Mouse (Mus musculus): ENCODE data around the gene Cep170. TPM values are rescaled to one million over a fixed set of nuclear protein-coding genes. Genes with fewer than 3 reads are reported as not detected.

Gene Cep170
- 17.5 and 18.6 TPM in 2 replicates for polyA plus RNA-seq (2014; fragmentation: Nextera tagmentation; extraction: Ambion mirVana)

DNA sequence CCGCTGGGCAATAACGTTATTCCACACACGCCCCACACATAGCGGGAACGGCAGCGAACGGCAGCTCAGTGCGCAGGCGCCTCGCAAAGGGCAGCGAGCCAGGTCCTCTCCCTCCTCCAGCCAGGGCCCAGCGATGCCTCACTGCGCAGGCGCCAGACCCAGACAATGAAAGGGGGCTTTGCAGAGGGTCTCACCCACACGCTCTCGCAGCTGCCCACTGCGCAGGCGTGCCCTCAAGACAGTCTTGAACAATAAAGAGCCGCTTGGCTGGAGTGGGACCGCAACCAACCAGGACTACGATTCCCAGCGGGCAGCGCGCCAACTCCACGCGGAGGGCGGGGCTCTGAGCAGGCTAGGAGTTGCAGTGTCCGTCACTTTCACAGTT is at the start of gene Cep170:
Gene Cep170, minus strand, starts transcription at position 32 of the 385 bp plus-strand sequence.
- under 1% methylated on average over 28 of the region's 28 CpGs for WGBS
- DNase-seq (ENCODE audit: low spot score) = peak; percentile 94
- peak within 1 kb of the TSS; percentile 91 for H3K4me3 ChIP-seq (ENCODE audit: low read depth, low read length)
- no peaks in the 10 kb centered on the region for H3K27me3 ChIP-seq (replicated peaks; ENCODE audit: control insufficient read depth, insufficient read depth, low read length)
- ATAC-seq (replicated peaks; ENCODE audit: low FRiP score) = peak; percentile 88
- no peaks in the 10 kb centered on the region for H3K9me3 ChIP-seq (ENCODE audit: control insufficient read depth, low read length)
- H3K36me3 ChIP-seq (ENCODE audit: control insufficient read depth, insufficient read depth, low read length) = no peaks in the 10 kb centered on the region
- H3K4me1 ChIP-seq (replicated peaks; ENCODE audit: control insufficient read depth, insufficient read depth, low read length) = peaks cover 19% of the 10 kb centered on the region
- peak within 1 kb of the TSS; percentile 88 for H3K4me2 ChIP-seq
- H3K27ac ChIP-seq (ENCODE audit: low read depth, low read length) = peak within 1 kb of the TSS; percentile 91
- peak within 1 kb of the TSS; percentile 81 for H3K9ac ChIP-seq (ENCODE audit: low read depth, low read length)

DNA sequence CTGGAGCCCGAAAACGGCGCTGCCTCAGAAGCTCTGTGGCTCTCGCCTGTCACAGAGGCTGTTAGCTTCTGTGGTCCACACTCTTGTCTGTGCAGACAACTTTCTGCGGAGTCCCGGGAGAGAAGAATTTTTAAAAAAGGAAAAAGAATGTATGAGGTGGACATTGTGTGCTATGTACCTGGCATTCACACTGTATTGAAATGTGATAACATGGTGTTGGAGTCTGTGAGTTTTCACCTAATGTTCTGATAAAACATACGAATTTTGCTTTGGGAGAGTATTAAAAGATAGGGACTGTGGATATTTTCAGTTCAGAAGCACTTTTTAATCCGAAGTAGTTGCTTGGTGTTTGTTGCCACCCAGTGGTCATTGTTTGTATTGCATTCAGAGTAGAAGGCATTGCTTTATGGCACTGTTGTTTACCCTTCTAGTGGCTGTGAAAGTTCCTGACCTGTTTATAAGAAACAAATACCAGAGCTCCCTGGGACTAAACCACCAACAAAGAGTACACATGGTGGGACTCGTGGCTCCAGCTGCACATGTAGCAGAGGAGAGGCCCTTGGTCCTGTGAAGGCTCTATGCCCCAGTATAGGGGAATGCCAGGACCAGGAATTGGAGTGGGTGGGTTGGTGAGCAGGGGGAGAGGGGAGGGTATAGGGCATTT is 48.2 kb upstream of the Cep170 start:
- H3K4me2 ChIP-seq = no peak overlapping the region
- no peaks in the 10 kb centered on the region for H3K9me3 ChIP-seq (ENCODE audit: control insufficient read depth, low read length)
- H3K27me3 ChIP-seq (replicated peaks; ENCODE audit: control insufficient read depth, insufficient read depth, low read length) = no peaks in the 10 kb centered on the region
- ATAC-seq (replicated peaks; ENCODE audit: low FRiP score) (peak; percentile 23; the same call in 1 of the 2 replicates), DNase-seq (ENCODE audit: low spot score) (no peak)
- 61% methylated on average over 9 of the region's 9 CpGs for WGBS
- no peak overlapping the region for H3K27ac ChIP-seq (ENCODE audit: low read depth, low read length)
- no peak overlapping the region for H3K4me3 ChIP-seq (ENCODE audit: low read depth, low read length)
- H3K9ac ChIP-seq (ENCODE audit: low read depth, low read length) = no peak overlapping the region
- H3K4me1 ChIP-seq (replicated peaks; ENCODE audit: control insufficient read depth, insufficient read depth, low read length) = no peaks in the 10 kb centered on the region
- no peaks in the 10 kb centered on the region for H3K36me3 ChIP-seq (ENCODE audit: control insufficient read depth, insufficient read depth, low read length)

DNA sequence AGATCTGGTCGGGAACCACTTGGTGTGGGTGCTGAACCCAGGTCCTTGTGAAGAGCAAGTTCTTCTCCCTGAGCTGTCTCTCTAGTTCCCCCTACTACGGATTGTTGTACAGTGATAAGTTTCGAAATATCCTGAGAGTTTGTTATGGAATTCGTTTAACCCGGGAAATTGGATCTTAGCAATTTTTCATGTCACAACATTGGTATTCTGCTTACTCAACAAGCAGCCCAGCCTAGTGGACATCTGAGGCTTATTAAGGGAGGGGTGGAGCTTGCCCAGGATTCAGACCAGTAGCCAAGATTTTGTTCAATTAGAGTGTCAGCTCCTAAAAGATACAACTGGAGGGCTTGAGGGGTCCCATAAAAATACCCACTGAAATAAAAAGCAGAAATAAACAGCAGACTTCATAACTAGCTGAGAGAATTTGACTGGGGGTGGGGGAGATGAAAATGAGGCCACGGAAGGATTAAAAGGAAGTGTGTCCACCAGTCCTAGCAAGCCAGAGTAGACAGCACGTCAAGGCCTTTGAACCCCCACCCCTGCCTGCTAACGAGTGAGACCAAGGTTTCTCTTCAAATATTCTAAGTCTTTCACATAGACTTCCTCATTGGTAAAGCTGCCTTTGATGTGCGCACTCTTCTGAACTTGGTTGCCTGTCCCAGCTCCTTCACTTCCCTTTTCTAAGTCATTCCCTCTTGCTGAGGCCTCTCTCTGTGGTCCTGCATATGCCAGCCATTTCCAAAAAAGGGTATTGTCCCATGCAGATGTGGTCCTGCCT is 39.1 kb upstream of the Cep170 start:
- WGBS = 67% methylated on average over 9 of the region's 9 CpGs
- ATAC-seq (replicated peaks; ENCODE audit: low FRiP score) = no peak

DNA sequence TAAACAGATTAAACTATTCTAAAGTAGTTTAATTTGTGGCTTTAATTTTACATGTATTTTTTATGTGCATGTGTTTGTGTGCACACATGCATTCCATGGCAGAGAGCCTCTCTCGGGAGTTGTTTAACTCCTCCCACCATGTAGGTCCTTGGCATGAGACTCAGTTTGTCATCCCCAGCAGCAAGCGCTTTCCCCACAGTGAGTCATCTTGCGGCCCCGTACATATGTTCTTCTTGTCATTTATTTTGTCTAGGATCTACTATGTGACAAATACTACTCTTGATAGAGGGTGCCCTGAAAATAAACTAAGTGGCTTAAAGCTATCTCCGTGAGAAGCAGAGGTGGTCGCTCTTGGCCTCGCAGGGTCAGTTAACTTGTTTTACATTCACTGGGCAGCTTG is 37.5 kb upstream of the Cep170 start:
- Histone ChIP-seq H3K36me3 (ENCODE audit: control insufficient read depth, insufficient read depth, low read length) (no peaks in the 10 kb centered on the region), H3K4me1 (replicated peaks; ENCODE audit: control insufficient read depth, insufficient read depth, low read length) (no peaks in the 10 kb centered on the region), H3K4me2 (no peak overlapping the region), H3K27ac (ENCODE audit: low read depth, low read length) (no peak overlapping the region), H3K9me3 (ENCODE audit: control insufficient read depth, low read length) (no peaks in the 10 kb centered on the region), H3K4me3 (ENCODE audit: low read depth, low read length) (no peak overlapping the region), H3K9ac (ENCODE audit: low read depth, low read length) (no peak overlapping the region), H3K27me3 (replicated peaks; ENCODE audit: control insufficient read depth, insufficient read depth, low read length) (no peaks in the 10 kb centered on the region)
- ATAC-seq (replicated peaks; ENCODE audit: low FRiP score) = no peak
- WGBS = 88% methylated on average over 7 of the region's 7 CpGs
- no peak for DNase-seq (ENCODE audit: low spot score)

More for the DNA sequence above, 39.1 kb upstream of the Cep170 start:
- Histone ChIP-seq H3K27me3 (replicated peaks; ENCODE audit: control insufficient read depth, insufficient read depth, low read length) (no peaks in the 10 kb centered on the region), H3K9ac (ENCODE audit: low read depth, low read length) (no peak overlapping the region), H3K4me2 (no peak overlapping the region), H3K9me3 (ENCODE audit: control insufficient read depth, low read length) (no peaks in the 10 kb centered on the region), H3K36me3 (ENCODE audit: control insufficient read depth, insufficient read depth, low read length) (no peaks in the 10 kb centered on the region), H3K4me3 (ENCODE audit: low read depth, low read length) (no peak overlapping the region), H3K4me1 (replicated peaks; ENCODE audit: control insufficient read depth, insufficient read depth, low read length) (no peaks in the 10 kb centered on the region), H3K27ac (ENCODE audit: low read depth, low read length) (no peak overlapping the region)
- DNase-seq (ENCODE audit: low spot score) = no peak

DNA sequence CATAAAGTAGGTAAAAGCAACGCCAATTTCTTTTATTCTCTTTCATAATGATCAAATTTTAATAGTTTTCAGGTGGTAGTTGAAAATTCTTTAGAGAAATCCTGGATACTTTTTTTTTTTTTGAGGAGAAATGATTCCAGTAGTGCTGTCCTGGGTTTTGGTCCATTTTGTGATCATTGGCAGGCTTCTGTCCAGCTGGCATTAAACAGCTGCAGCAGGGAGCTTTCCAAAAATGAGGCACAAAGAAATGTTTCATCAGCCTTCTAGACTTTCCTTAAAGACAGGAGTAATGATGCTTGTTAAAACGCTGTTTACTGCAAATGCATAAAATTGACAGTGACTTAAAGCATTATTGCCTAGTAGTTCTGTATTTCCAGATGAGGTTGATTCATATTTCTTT is 35.5 kb upstream of the Cep170 start:
- no peak overlapping the region for H3K27ac ChIP-seq (ENCODE audit: low read depth, low read length)
- no peaks in the 10 kb centered on the region for H3K4me1 ChIP-seq (replicated peaks; ENCODE audit: control insufficient read depth, insufficient read depth, low read length)
- no peak for ATAC-seq (replicated peaks; ENCODE audit: low FRiP score)
- no peaks in the 10 kb centered on the region for H3K36me3 ChIP-seq (ENCODE audit: control insufficient read depth, insufficient read depth, low read length)
- no peak overlapping the region for H3K4me3 ChIP-seq (ENCODE audit: low read depth, low read length)
- no peak overlapping the region for H3K4me2 ChIP-seq
- no peak overlapping the region for H3K9ac ChIP-seq (ENCODE audit: low read depth, low read length)
- no peaks in the 10 kb centered on the region for H3K9me3 ChIP-seq (ENCODE audit: control insufficient read depth, low read length)
- 90% methylated on average over 2 of the region's 2 CpGs for WGBS
- DNase-seq (ENCODE audit: low spot score) = no peak
- H3K27me3 ChIP-seq (replicated peaks; ENCODE audit: control insufficient read depth, insufficient read depth, low read length) = no peaks in the 10 kb centered on the region

DNA sequence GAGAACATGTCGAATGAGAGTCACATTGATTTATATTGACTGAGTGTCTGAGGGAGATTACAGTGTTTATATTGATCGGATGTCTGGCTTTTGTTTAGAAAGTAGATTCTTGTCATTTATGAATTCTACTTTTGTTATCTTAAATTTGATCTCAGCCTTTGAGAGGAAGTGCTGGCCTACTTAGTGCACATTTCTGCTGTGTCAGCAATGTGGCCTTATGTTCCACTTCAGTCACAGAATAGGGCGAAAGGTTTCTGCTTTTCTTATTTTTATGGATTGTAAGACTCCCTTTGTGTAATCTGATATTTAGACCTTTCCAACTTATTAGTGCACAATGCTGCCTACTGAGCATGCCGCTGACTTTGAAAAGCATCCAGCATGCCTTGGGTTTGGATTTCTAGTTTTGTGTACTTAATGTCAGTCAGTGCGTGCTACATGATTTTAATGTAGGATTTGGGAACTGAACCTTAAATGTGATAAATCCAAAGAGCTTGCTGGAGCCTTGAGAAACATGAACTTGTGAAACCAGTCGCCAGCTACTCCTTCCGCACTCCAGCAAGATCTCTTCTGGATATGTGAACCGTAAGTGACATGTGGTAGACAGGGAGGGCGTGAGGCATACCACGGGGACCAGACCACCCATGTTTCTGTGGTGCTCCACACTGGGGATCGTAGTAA is 34.9 kb upstream of the Cep170 start:
- no peak overlapping the region for H3K27ac ChIP-seq (ENCODE audit: low read depth, low read length)

DNA sequence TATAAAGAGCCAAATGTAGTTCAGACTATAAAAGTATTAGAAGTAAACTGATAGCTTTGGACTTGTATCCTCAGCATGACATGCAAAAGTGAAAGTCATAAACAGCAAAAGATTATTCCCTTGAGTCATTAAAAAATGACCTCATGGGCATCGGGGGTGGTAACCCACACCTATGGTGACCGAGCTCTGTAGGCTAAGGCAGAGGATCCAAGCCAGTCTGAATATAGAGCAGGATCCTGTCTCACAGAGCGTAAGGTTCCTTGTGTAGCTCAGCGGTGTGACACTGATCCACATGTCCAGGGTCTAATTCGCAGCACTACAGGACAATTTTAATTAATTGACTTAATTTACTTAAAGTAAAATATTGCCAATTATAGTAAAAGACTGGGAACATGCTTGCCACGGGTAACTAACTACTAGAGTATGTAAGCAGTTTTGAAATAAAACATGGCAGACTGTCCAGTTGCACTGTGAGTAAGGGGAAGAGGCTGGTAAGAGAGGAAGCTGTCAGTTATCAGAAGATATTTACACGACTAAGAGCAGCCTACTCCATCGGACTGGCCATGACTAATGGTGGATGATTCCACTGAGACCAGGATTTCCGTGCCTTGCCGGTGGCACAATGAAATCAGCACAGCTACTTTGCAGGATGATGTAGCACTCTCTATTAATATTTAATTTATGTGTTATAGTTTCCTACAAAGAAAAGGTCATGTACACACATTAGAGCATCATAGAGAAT is 33.4 kb upstream of the Cep170 start:
- Histone ChIP-seq H3K36me3 (ENCODE audit: control insufficient read depth, insufficient read depth, low read length) (no peaks in the 10 kb centered on the region), H3K27me3 (replicated peaks; ENCODE audit: control insufficient read depth, insufficient read depth, low read length) (no peaks in the 10 kb centered on the region), H3K4me1 (replicated peaks; ENCODE audit: control insufficient read depth, insufficient read depth, low read length) (no peaks in the 10 kb centered on the region), H3K4me3 (ENCODE audit: low read depth, low read length) (no peak overlapping the region), H3K4me2 (no peak overlapping the region), H3K9me3 (ENCODE audit: control insufficient read depth, low read length) (no peaks in the 10 kb centered on the region), H3K27ac (ENCODE audit: low read depth, low read length) (no peak overlapping the region), H3K9ac (ENCODE audit: low read depth, low read length) (no peak overlapping the region)
- WGBS = 73% methylated on average over 10 of the region's 10 CpGs
- ATAC-seq (replicated peaks; ENCODE audit: low FRiP score) (no peak), DNase-seq (ENCODE audit: low spot score) (no peak)

More for the DNA sequence above, 34.9 kb upstream of the Cep170 start:
- no peak overlapping the region for H3K4me2 ChIP-seq
- H3K4me3 ChIP-seq (ENCODE audit: low read depth, low read length) = no peak overlapping the region
- no peaks in the 10 kb centered on the region for H3K4me1 ChIP-seq (replicated peaks; ENCODE audit: control insufficient read depth, insufficient read depth, low read length)
- ATAC-seq (replicated peaks; ENCODE audit: low FRiP score) (no peak), DNase-seq (ENCODE audit: low spot score) (no peak)
- no peak overlapping the region for H3K9ac ChIP-seq (ENCODE audit: low read depth, low read length)
- no peaks in the 10 kb centered on the region for H3K9me3 ChIP-seq (ENCODE audit: control insufficient read depth, low read length)
- no peaks in the 10 kb centered on the region for H3K36me3 ChIP-seq (ENCODE audit: control insufficient read depth, insufficient read depth, low read length)
- WGBS = 84% methylated on average over 11 of the region's 11 CpGs
- no peaks in the 10 kb centered on the region for H3K27me3 ChIP-seq (replicated peaks; ENCODE audit: control insufficient read depth, insufficient read depth, low read length)

All from liver, embryonic 11.5 days (tissue).